Mouse (Mus musculus) midbrain, embryonic 11.5 days (tissue): ENCODE results near the gene Hoxa6. TPM values are rescaled to one million over a fixed set of nuclear protein-coding genes. Genes with fewer than 3 reads are reported as not detected.

Source experiments
- ATAC-seq: fragments of 200-750 bp; cut with Nextera tagmentation; 2 replicates; pipeline ENCODE4 v1.8.0; 2017; ENCODE audit warnings: moderate TSS enrichment, moderate library complexity; ENCODE audit not compliant: low FRiP score
- DNase-seq: peaks from one replicate; pipeline ENCODE4 v3.0.0; 2015; ENCODE audit warnings: low spot score; ENCODE audit errors: missing footprints
- H3K27ac ChIP-seq: fragments of 300-500 bp; sonication (generic); 2 replicates; pipeline ENCODE4 v1.5.1; 2014; ENCODE audit warnings: low read depth, low read length
- H3K27me3 ChIP-seq: fragments of 300-500 bp; sonication (generic); 2 replicates; pipeline ENCODE4 v1.6.1; 2014; ENCODE audit warnings: mild to moderate bottlenecking, low read length, moderate library complexity, mixed read lengths; ENCODE audit not compliant: control insufficient read depth, insufficient read depth
- H3K36me3 ChIP-seq: fragments of 300-500 bp; sonication (generic); 2 replicates; pipeline ENCODE4 v1.6.1; 2014; ENCODE audit warnings: mild to moderate bottlenecking, low read length, moderate library complexity, mixed read lengths; ENCODE audit not compliant: control insufficient read depth, insufficient read depth
- H3K4me1 ChIP-seq: fragments of 300-500 bp; sonication (generic); 2 replicates; pipeline ENCODE4 v1.6.1; 2014; ENCODE audit warnings: low read length; ENCODE audit not compliant: control insufficient read depth, insufficient read depth
- H3K4me2 ChIP-seq: fragments of 300-500 bp; sonication (generic); 2 replicates; pipeline ENCODE4 v1.6.1; 2014; ENCODE audit warnings: mild to moderate bottlenecking, moderate library complexity
- H3K4me3 ChIP-seq: fragments of 300-500 bp; sonication (generic); 2 replicates; pipeline ENCODE4 v1.5.1; 2014; ENCODE audit warnings: low read depth, low read length
- H3K9ac ChIP-seq: fragments of 300-500 bp; sonication (generic); 2 replicates; pipeline ENCODE4 v1.6.1; 2014; ENCODE audit warnings: low read length
- H3K9me3 ChIP-seq: fragments of 300-500 bp; sonication (generic); 2 replicates; pipeline ENCODE4 v1.6.1; 2016; ENCODE audit warnings: low read length; ENCODE audit not compliant: control insufficient read depth
- WGBS: fragments of 180-500 bp; shearing (Covaris S2); extraction: QIAGEN DNeasy Blood & Tissue Kit; methylation state at CpG from one replicate; pipeline ENCODE4 v1.1.7; 2014; 5-methylcytosine and 5-hydroxymethylcytosine counted together
- microRNA counts: library from miRNA; unstranded; fragments of <30 nt; microRNA quantifications from one replicate; lab custom pipeline; 2015
- microRNA-seq: library from miRNA; unstranded; fragments of <30 nt; microRNA quantifications from one replicate; pipeline ENCODE4, GENCODE M21; 2017
- polyA plus RNA-seq: library from polyadenylated mRNA; unstranded; fragments of >200 nt; fragmentation: Nextera tagmentation; extraction: Ambion mirVana; gene quantifications from 2 replicates; pipeline ENCODE4 v1.2.1, GENCODE M21; 2014

The Hoxa6 gene
- polyA plus RNA-seq, 1 experiment from 2014 or later, result not detected

DNA sequence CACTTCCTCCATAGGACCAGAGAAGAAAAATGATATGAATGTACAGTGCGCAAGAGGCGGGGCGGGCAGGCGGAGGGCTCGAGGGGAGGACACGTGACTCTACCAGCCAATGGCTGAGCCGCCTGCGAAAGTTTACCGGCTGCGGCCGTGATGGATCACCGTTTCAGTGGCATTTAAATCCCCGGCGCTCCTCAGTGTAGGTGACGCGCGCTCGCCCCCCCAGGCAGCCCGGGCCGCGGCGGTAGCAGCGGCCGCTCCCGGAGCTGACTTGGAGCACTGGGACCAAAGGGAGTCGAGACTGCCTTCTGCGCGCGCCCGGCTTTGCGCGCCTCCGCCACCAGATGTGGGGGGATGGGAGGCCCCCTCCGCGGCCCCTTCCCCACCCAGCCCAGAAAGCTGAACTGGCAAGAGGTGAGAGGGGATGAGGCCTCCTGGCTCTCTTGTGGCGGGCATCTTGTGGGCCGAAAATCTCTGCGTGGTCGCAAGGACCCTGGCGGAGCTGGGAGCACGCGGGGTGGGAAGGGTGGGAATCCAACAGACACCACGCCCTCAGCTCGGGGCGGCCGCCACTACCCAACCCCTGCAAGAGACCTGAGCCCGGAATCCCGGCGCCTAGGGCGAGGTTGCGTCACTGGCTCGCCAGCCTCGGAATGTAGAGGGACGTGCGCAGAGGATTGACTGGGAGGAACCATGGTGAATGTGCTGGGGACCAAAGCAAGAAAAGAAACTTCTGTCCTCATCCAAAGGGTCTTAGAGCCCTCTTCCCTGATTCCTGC lies 50.1 kb downstream of the Hoxa6 start, which contains the start of gene Hoxa1:
Gene Hoxa1 (minus strand): TSS at position 42 of the 776 bp plus-strand sequence.
- DNase-seq (peak; percentile 95), ATAC-seq (peak; percentile 71)
- Histone ChIP-seq H3K9ac (no peak within 1 kb of the TSS), H3K4me3 (peak within 1 kb of the TSS; percentile 38), H3K36me3 (no peaks in the 10 kb centered on the region), H3K4me1 (peaks cover 8% of the 10 kb centered on the region; the same call in 1 of the 2 replicates), H3K9me3 (no peaks in the 10 kb centered on the region), H3K27ac (no peak within 1 kb of the TSS), H3K4me2 (peak within 1 kb of the TSS; percentile 73), H3K27me3 (peaks cover 97% of the 10 kb centered on the region)
- under 1% methylated on average over 55 of the region's 55 CpGs for WGBS

DNA sequence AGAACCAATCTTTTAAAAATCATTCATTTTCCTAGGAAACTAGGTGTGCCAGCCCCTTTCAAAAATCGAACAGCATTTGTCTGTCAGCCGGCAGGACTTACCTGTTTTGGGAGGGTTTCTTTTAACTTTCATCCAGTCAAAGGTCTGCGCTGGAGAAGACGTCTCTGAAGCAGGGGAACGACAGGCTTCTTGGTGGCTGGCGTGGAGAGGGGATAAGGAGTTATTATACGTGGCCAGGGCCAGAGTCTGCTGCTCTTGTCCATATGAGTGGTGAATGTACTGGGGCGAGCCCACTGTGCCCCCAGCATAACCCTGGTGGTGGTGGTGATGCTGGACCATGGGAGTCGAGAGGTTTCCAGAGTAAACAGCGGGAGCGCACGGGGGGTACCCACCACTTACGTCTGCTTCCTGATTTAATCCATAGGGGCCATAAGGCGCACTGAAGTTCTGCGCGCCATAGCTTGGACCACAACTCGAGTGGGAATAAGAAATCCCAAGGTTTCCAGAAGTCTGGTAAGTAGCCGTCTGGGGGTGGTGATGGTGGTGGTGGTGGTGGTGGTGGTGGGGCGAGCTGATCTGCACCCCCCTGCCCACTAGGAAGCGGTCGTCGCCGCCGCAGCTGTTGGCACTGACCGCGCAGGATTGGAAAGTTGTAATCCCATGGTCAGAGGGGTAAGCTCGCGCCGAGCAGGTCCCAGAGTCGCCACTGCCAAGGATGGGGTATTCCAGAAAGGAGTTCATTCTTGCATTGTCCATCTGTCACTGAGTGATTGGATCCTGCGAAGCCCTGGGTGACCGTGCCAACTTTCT lies 50.9 kb downstream of the Hoxa6 start:
- WGBS, result 1% methylated on average over 32 of the region's 32 CpGs

DNA sequence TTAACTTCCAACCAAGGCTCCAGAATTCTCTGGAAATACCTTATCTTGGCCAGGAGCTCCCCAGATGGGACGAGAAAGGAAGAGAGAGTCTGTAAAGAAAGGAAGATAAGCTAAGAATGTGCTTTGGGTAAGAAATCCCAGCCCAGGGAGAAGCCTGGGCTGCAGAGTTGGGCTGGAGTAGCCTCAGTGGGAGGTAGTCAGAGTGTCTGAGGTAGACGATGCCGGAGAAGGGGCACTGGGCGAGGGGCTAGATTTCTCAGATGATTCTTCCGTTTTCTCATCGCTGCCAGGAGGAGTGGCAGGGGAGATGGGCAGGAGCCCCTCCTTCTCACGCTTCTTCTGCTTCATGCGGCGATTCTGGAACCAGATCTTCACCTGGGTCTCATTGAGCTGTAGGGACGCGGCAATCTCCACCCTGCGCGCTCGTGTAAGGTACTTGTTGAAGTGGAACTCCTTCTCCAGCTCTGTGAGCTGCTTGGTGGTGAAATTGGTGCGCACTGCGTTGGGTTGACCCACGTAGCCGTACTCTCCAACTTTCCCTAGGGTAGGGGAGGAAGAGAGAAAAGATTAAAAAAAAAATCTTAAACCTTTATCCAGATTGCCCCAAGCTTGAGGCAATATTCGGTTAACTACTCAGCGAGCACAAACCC lies 51.8 kb downstream of the Hoxa6 start:
- DNase-seq, result peak; percentile 90
- Histone ChIP-seq H3K36me3 (no peaks in the 10 kb centered on the region), H3K4me1 (peaks cover 8% of the 10 kb centered on the region; the same call in 1 of the 2 replicates), H3K9ac (no peak overlapping the region), H3K4me2 (no peak overlapping the region), H3K27ac (no peak overlapping the region), H3K4me3 (no peak overlapping the region), H3K9me3 (no peaks in the 10 kb centered on the region), H3K27me3 (peaks cover 99% of the 10 kb centered on the region)
- WGBS, result under 1% methylated on average over 20 of the region's 20 CpGs
- ATAC-seq, result no peak

More for the DNA sequence above, 50.9 kb downstream of the Hoxa6 start:
- Histone ChIP-seq H3K4me3 (peak overlapping the region; percentile 38), H3K27me3 (peaks cover 97% of the 10 kb centered on the region), H3K27ac (no peak overlapping the region), H3K4me1 (peaks cover 8% of the 10 kb centered on the region; the same call in 1 of the 2 replicates), H3K36me3 (no peaks in the 10 kb centered on the region), H3K9ac (no peak overlapping the region), H3K9me3 (no peaks in the 10 kb centered on the region), H3K4me2 (peak overlapping the region; percentile 73)
- ATAC-seq, result peak; percentile 68
- peak; percentile 90 for DNase-seq

MicroRNAs within 50 kb of the gene (microRNA counts, 519-probe panel; counts per million panel counts)
- microRNA mmu-miR-196b (lab: Ali Mortazavi, UCI), result not detected

Small RNAs within 50 kb of the gene (microRNA-seq; reads per million reads assigned to microRNA genes)
- gene Mir196b, result 9.3 reads per million, percentile 29 among the genes with 10 or more reads in this experiment

Other genes starting within 250 kb of the Hoxa6 start
- gene Skap2, start 196.2 kb downstream of the Hoxa6 start, polyA plus RNA-seq, result 8.5 and 10.0 TPM in 2 replicates
- gene Hoxa1, start 50.4 kb downstream of the Hoxa6 start, polyA plus RNA-seq, result 0.53 and 0.63 TPM in 2 replicates
- gene Hoxa2, start 43.9 kb downstream of the Hoxa6 start, polyA plus RNA-seq, result 0.14 and 0.26 TPM in 2 replicates
- gene 5730596B20Rik, start 31.2 kb downstream of the Hoxa6 start, polyA plus RNA-seq, result not detected in 2 replicates
- gene Hoxa4, start 17.0 kb downstream of the Hoxa6 start, polyA plus RNA-seq, result not detected in 2 replicates
- gene Hoxa5, start 4.1 kb downstream of the Hoxa6 start, polyA plus RNA-seq, result not detected in 2 replicates
- 0.11 TPM in 1 of 2 replicates, not detected in the other for gene Hoxa3, start 4.6 kb upstream of the Hoxa6 start, polyA plus RNA-seq
- not detected in 2 replicates for gene Gm28308, start 4.6 kb upstream of the Hoxa6 start, polyA plus RNA-seq
- gene Hoxa7, start 13.1 kb upstream of the Hoxa6 start, polyA plus RNA-seq, result 0.14 TPM in 1 of 2 replicates, not detected in the other
- not detected in 2 replicates for gene Hoxa9, start 22.4 kb upstream of the Hoxa6 start, polyA plus RNA-seq
- not detected in 2 replicates for gene Hoxa10, start 32.1 kb upstream of the Hoxa6 start, polyA plus RNA-seq
- not detected in 2 replicates for gene Hoxa11, start 37.1 kb upstream of the Hoxa6 start, polyA plus RNA-seq
- gene Hoxa13, start 52.2 kb upstream of the Hoxa6 start, polyA plus RNA-seq, result not detected in 2 replicates
- 0.23 and 0.30 TPM in 2 replicates for gene Evx1, start 104.8 kb upstream of the Hoxa6 start, polyA plus RNA-seq